Mouse (Mus musculus): ENCODE data around the gene Ulbp1.
A peak's percentile ranks its signal among the peaks of the same experiment; 100 is the strongest.
"Not testable (repeated sequence)": the region's sequence is repeated elsewhere in the genome, so short reads cannot be mapped to it uniquely, and the experiment has no call there.

The Ulbp1 gene

GRCm38 (mm10) chr10:7473197-7473889 lies at the start of gene Ulbp1:
Ulbp1 (minus strand) TSS chr10:7473638.
- ATAC-seq (ENCODE audit: low TSS enrichment) = no peak

- not testable (repeated sequence) for ATAC-seq (ENCODE audit: low TSS enrichment)
These were observed 24.7 kb upstream of the Ulbp1 start for GRCm38 (mm10) chr10:7498180-7498579.

- peak; percentile 34; the same call in 1 of the 2 replicates for ATAC-seq (ENCODE audit: low TSS enrichment)
These were observed 18.9 kb upstream of the Ulbp1 start for GRCm38 (mm10) chr10:7492384-7492783.

GRCm38 (mm10) chr10:7483650-7484049 lies 10.2 kb upstream of the Ulbp1 start:
- no peak for ATAC-seq (ENCODE audit: low TSS enrichment)

- not testable (repeated sequence) for ATAC-seq (ENCODE audit: low TSS enrichment)
These were observed 787 bp upstream of the Ulbp1 start for GRCm38 (mm10) chr10:7474225-7474624.

GRCm38 (mm10) chr10:7471664-7472063 lies 1.8 kb downstream of the Ulbp1 start:
- ATAC-seq (ENCODE audit: low TSS enrichment) = no peak

- no peak for ATAC-seq (ENCODE audit: low TSS enrichment)
These were observed 3.0 kb downstream of the Ulbp1 start for GRCm38 (mm10) chr10:7470457-7470856.

- not testable (repeated sequence) for ATAC-seq (ENCODE audit: low TSS enrichment)
These were observed 3.6 kb downstream of the Ulbp1 start for GRCm38 (mm10) chr10:7469716-7470414.

- ATAC-seq (ENCODE audit: low TSS enrichment) = no peak
These were observed 11.4 kb downstream of the Ulbp1 start for GRCm38 (mm10) chr10:7462006-7462405.

- ATAC-seq (ENCODE audit: low TSS enrichment) = no peak
These were observed 34.5 kb downstream of the Ulbp1 start for GRCm38 (mm10) chr10:7438928-7439327.

GRCm38 (mm10) chr10:7393143-7394035 lies 80.0 kb downstream of the Ulbp1 start:
- ATAC-seq (ENCODE audit: low TSS enrichment) = no peak

GRCm38 (mm10) chr10:7391935-7392930 lies 81.2 kb downstream of the Ulbp1 start:
- no peak for ATAC-seq (ENCODE audit: low TSS enrichment)

GRCm38 (mm10) chr10:7391561-7391934 lies 81.9 kb downstream of the Ulbp1 start:
- no peak for ATAC-seq (ENCODE audit: low TSS enrichment)

GRCm38 (mm10) chr10:7391108-7391507 lies 82.3 kb downstream of the Ulbp1 start:
- ATAC-seq (ENCODE audit: low TSS enrichment) = no peak

Measured in frontal cortex, adult (tissue).